Mouse (Mus musculus): ENCODE measurements around the gene Ddx39.

GRCm38 (mm10) chr8:83740586-83740975, 25.6 kb downstream of the Ddx39 start:
- no peak for TF ChIP-seq POLR2A (IDR thresholded peaks at IDR 0.05; ENCODE audit: borderline replicate concordance, extremely low read depth, low read depth, low read length)
- TF ChIP-seq CTCF (IDR thresholded peaks at IDR 0.05; ENCODE audit: insufficient read depth, low read length), result no peak

Data from lung, adult 2 months (tissue).